Mouse (Mus musculus) brain, embryonic 14.5 days (tissue): ENCODE measurements around the gene Etnk1. TPM values are rescaled to one million over a fixed set of nuclear protein-coding genes. Genes with fewer than 3 reads are reported as not detected.

ENCODE experiments used
- DNase-seq: peaks from one replicate; pipeline ENCODE4 v3.0.0-alpha.2; 2011; ENCODE audit warnings: low read depth
- CTCF ChIP-seq: fragments of 200-500 bp; IDR thresholded peaks from 2 replicates; pipeline ENCODE4 v1.5.1; 2012; ENCODE audit warnings: inconsistent platforms, mild to moderate bottlenecking, moderate library complexity, borderline replicate concordance; ENCODE audit not compliant: insufficient read depth, insufficient read length; ENCODE audit errors: extremely low read depth
- POLR2A ChIP-seq: fragments of 200-500 bp; IDR thresholded peaks from 2 replicates; pipeline ENCODE4 v1.6.1; 2012; ENCODE audit warnings: mild to moderate bottlenecking, inconsistent platforms, borderline replicate concordance; ENCODE audit not compliant: poor library complexity, insufficient read depth, insufficient read length, severe bottlenecking; ENCODE audit errors: extremely low read depth
- polyA plus RNA-seq: library from polyadenylated mRNA; depleted of rRNA; stranded (reverse); fragments of >200 nt; gene quantifications from 2 replicates; pipeline ENCODE4 v1.2.3, GENCODE M21; 2012

The Etnk1 gene
- polyA plus RNA-seq, 1 experiment, result 102 TPM

DNA sequence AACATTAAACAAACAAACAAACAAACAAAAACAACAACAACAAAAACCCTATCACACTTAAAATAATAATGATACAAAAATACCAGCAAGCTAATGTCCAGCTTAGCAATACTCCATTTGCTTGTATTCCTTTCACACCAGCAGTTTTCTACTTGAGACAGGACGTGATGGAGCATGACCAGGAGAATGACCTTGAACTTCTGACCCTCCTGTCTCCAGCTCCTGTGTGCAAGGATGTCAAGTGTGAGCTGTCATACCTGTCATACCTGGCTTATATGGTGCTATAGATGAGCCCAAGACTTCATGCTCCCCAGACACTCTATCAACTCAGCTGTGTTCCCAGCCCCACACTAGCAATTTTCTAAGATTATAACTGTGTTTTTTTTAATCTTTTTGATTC lies 11.0 kb upstream of the Etnk1 start:
- no peak for DNase-seq
- TF ChIP-seq POLR2A (no peak), CTCF (no peak)

DNA sequence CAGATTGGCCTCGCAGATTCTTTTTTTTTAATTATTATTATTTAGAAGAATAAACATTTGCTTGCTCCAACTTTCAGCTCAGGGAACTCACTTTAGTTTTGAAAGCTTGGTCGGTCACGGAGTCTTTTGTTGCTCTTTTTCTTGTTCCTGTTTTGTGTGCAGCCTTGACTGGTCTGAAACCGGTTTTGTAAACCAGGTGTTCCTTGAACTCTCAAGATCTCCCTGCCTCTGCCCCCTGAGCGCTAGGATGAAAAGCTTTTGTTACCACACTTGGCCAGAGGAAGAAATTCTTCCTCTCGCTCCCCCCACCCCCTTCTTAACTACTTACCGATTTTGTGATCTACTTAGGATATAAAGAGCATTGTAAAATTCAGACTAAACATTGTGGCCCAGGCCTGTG lies 10.3 kb upstream of the Etnk1 start:
- TF ChIP-seq CTCF (no peak), POLR2A (no peak)
- no peak for DNase-seq

DNA sequence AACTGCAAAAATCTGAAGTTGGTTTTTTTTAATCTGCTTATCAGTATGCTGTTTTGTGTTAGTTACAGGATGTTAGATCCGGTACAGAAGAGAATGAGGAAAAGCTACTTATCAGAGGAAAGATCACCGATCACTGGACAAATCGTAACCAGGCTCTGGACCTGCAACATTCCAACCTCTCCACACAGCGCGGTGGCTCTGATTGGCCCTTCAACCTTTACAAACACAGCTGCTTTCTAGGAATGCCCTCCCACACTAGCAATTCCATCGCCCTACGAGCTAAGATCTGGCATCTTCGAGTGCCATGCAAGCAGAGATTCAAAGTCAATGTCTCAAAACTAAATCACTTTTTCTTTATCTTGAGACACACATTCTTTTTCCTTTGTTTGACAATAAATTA lies 9.6 kb upstream of the Etnk1 start:
- TF ChIP-seq POLR2A, result no peak
- no peak for DNase-seq

DNA sequence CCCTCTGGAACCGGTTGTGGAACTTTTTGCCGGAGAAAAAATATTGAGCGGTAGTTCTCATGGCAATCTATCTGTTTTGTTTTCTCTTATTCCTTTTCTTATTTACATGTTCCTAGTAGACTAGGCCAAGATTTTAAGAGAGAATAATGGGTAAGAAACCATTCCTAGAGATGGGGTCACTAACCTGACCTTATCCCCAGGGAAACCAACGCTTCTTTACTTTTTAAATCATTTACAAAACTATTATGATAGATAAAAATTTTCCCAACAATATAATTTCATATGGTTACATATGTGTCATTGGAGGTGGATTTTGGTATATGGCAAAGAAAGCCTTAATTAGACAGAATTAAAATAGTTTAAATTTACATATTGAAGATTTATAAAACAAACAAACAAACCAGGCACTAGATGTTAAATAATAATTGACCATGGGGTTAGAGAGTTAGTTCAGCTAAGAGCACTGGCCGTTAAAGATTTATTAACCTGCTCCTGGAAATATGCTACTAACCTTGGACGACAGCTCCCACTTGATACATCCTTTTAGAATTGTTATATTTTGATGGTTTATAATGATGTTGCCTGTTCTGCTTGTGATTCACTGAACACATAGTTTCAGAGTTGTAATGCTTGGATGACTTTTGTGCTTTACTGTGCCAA lies 6.3 kb upstream of the Etnk1 start:
- no peak for DNase-seq
- TF ChIP-seq POLR2A (no peak), CTCF (no peak)

DNA sequence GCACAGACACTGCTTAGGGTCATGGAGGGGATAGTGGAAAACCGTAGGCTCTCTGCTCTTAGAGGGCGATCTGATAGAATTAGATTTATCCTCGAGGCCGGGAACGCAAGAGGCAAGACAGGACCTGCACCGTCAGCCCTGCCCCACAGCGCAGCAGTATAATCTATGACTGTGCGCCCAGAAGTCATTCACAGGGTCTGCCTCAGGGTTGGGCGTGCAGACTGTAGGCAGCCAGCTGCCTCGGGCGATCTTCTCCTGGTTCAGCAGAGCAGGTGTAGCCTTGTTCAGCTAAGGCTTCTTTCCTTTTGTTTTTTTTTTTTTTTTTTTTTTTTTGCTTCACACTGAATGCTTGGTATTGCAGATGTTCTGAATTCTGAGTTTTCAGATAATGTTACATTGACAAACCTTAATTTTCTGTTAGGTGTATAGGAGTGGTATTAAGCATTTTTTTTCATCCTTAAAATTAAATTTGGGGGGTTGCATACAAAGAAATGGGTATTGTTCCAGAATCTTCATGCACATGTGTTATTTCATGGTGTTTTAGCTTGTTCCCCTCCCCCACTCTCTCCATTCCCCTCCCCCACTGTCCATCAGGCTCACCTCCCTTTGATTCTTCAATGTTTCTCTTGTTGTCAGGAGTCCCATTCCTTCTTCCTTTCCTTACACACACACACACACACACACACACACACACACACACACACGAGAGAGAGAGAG lies 4.7 kb upstream of the Etnk1 start:
- peak; percentile 33 for DNase-seq
- TF ChIP-seq POLR2A, result no peak
- TF ChIP-seq CTCF, result no peak

DNA sequence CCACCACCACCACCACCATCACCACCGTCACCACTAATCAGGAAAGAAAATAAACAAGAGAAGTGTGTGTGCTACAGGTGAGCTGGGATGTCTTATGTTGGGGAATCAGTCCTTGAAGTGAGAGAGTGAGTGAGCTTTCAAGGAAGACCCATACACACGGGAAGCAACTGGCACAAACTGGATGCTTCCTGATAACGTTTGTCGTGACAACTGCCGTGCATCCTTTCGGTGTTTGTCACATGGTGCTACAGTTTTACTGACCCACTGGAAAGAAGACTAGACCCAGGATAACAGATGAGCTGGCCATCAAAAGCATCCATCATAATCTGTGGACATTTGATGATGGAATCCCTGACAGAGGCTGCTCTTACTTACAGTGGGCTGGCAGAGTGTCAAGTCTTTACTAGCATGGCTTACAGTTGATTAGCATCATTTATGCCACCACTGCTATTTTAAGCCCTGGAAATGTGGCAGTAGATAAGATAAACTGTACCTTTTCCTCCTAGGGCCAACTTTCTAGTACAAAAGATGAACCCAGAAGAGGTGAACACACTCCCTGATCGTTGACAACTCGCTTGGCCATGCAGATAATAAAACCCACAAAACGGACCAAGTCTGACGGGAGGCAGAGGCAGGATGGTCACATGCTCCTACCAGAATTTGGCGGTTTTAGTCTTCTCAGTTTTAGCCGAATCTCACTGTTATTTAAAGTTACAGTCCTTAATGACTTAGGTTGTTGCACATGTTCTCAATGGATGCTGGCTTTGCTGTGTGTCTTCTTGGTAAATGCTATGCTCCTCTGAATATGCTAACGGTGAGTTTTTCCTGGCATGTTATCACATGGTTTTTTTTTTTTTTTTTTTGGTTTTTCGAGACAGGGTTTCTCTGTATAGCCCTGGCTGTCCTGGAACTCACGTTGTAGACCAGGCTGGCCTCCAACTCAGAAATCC lies 2.8 kb upstream of the Etnk1 start:
- TF ChIP-seq CTCF, result no peak
- TF ChIP-seq POLR2A, result no peak
- DNase-seq, result no peak

DNA sequence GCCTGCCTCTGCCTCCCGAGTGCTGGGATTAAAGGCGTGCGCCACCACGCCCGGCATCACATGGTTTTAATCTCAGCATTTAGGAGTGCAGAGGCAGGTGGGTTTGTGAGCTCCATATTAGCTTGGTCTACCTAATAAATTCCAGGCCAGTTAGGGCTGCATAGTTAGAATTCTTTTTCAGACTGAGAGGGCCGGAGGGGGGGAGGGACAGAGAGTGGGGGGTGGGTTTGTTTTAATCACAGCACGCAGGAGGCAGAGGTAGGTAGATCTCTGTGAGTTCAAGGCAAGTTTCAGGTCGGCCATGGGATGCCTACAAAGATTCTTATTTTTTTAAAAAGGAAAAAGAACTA lies 2.1 kb upstream of the Etnk1 start:
- TF ChIP-seq CTCF (no peak), POLR2A (no peak)
- DNase-seq, result no peak

DNA sequence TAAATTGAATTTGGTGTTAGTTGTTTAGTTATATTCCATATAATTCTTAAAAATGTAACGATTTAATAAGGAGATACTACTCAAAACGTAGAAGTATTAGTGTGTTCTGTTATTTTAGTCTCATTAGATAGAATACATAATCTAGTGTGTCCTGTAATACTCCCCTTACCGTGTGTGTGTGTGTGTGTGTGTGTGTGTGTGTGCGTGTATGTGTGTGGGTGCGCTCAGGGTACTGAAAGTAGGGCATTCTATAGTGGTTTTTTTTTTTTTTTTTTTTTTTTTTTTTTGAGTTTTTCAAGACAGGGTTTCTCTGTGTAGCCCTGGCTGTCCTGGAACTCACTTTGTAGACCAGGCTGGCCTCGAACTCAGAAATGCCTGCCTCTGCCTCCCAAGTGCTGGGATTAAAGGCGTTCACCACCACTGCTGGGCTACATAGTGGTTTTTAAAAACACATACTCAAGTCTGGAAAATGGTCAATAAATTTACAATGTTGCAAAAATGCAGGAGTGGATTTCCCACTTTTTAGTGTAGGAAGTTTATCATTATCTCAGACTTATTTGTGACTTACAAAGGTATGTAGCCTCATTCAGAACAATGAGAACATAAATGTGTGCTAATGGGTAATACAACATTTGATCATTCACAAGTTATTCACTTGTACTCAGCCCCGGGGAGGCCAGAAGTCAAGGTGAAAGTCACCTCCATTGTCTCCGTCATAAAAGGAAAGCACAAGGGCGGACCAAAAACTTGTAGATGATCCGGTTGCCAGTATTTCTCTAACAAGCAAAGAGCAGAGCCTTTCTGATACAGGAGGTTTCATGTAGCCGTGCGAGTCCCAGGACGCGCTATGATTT lies 1.4 kb upstream of the Etnk1 start:
- no peak for DNase-seq
- TF ChIP-seq CTCF (no peak), POLR2A (no peak)

DNA sequence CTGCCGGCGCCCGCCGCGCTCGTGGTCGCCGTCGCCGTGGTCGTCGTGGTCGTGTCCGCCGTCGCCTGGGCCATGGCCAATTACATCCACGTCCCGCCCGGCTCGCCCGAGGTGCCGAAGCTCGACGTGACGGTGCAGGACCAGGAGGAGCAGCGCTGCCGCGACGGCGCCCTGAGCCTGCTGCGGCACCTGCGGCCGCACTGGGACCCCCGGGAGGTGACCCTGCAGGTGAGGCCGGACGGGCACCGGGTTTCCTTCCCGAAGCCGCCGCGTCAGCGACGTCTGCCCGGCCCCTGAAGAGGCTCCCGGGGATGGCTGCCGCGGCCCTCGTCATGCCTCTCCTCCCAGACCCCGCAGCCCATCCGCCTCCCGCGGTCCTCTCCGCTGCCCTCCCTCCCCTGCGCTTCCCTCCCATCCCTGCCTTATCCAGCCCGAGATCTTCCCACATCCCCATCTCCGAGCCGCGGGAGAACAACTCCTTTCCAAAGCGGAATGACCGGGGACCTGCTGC lies 443 bp downstream of the Etnk1 start:
- TF ChIP-seq CTCF (no peak), POLR2A (no peak)
- DNase-seq, result peak; percentile 70

DNA sequence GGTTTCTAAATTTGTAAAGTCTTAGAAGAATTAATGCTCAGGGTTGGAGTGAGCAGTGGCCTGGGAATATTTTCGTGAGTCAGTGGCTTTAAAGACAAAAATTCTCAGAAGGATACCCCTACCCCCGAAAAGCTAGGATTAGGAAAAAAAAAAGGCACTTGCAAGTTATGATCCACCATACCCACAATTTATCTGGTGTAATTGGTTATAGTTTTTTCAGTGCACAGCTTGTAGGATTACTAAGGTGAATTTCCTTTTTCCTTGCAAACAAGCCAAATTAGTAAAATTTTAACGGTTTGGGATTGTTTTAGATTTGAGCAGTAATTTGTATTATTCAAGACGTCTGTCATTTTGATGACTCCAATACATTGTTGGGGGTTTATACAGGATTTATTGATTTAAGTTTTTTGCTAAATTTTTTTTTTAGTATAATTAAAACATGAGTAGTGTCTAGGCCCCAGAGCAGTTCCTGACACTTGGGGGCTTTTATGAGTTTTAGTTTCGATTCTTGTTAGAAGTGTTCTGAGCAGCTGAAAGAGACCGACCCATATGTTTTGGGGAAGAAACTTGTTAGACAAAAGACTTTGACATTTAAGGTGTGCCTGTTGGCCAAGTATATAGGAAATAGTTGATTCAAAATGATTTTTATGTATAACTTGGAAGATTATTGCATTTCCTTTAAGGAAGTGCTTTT lies 1.1 kb downstream of the Etnk1 start:
- TF ChIP-seq POLR2A (no peak), CTCF (no peak)
- no peak for DNase-seq

DNA sequence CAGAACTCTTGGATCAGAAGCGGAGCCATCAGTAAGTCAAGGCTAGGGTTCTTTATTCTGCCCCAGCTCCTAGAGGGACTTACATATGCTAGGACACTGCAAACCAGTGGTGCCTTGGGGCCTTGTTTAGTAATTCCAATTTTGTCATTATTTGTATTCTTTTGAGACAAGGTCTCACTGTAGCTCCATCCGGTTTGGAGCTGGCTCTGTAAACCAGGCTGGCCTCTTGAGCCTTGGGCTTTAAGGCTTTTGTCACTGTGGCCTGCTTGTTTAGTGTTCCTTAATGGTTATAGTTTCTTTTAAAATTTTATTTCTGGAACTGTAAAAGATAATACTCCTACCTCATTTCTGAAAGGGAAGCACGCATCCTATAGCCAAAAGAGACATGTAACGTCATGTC lies 2.4 kb downstream of the Etnk1 start:
- TF ChIP-seq CTCF, result no peak
- no peak for TF ChIP-seq POLR2A
- DNase-seq, result no peak

DNA sequence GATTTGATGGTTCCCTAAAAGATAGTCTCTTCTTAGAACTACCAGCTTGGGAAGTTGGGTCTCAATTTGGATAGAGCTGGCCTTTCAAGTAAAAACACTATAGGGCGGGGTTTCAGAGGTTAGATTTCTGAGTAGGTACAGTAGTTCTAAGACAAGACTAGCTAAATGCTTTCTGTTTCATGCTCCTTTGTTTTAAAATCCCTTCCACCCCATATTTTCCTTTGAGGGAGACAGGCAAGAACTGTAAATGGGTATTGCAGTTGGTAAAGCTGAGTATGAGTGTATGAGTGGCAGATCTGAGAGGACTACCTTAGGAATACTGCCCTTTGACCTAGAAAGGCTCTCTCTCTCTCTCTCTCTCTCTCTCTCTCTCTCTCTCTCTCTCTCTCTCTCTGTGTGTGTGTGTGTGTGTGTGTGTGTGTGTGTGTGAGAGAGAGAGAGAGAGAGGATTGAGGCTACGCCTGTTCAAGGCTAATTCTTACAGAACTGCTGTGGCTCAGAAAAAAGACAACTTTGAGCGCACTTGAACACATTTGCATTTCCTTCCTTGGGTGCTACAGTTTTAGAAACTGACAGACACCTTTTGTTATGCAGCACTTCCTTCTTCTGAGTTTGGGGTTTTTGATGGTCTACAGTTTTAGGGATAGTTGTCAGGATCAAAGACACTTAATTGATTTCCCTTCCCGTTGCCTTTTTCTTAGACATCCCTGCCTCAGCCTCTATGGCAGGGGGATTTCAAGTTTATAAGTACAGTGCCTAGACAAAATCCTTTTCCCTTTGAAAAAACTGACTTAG lies 3.3 kb downstream of the Etnk1 start:
- TF ChIP-seq POLR2A (no peak), CTCF (no peak)
- no peak for DNase-seq

DNA sequence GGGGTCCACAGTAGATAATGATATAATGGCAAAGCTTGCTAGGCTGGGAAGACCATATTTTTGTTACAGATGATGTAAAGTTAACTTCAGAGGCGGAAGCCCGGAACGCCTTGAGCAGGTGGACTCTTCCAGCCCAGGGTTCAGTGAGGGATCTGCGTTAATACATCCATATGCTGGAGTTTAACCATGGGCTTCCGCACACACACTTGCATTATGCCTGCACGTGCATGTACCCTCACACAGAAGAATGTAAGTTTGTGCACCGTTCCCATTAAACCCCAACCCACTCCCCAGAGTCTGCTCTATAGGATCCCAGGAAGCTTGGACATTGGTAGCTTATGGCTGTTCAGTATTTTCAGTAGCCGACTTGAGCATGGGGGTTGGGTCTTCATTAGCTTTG lies 4.0 kb downstream of the Etnk1 start:
- no peak for TF ChIP-seq POLR2A
- TF ChIP-seq CTCF, result no peak
- no peak for DNase-seq
